Mouse (Mus musculus) erythroblast, embryonic 14.5 days (primary cell): Measurements from ENCODE around the gene Uap1.

Experiments used
- GATA1 ChIP-seq: IDR thresholded peaks from 2 replicates; pipeline ENCODE4 v1.6.1; 2012; ENCODE audit warnings: low read length, inconsistent platforms, mixed read lengths
- TAL1 ChIP-seq: IDR thresholded peaks from 3 replicates; pipeline ENCODE4 v1.6.1; 2012; ENCODE audit warnings: low read length, inconsistent platforms, mixed read lengths

- TF ChIP-seq GATA1 = no peak
- TF ChIP-seq TAL1 = no peak
Measured at GRCm38 (mm10) chr1:170164053-170164614, 10.6 kb downstream of the Uap1 start.
